Mouse (Mus musculus) midbrain, embryonic 16.5 days (tissue): ENCODE data around the gene Flcn. TPM values are rescaled to one million over a fixed set of nuclear protein-coding genes. Genes with fewer than 3 reads are reported as not detected.
"Not testable (repeated sequence)": the region's sequence is repeated elsewhere in the genome, so short reads cannot be mapped to it uniquely, and the experiment has no call there.

Experiments used
- ATAC-seq: fragments of 200-750 bp; cut with Nextera tagmentation; 2 replicates; pipeline ENCODE4 v1.8.0; 2017; ENCODE audit warnings: moderate TSS enrichment
- H3K27ac ChIP-seq: fragments of 300-500 bp; sonication (generic); 2 replicates; pipeline ENCODE4 v1.5.1; 2014; ENCODE audit warnings: mild to moderate bottlenecking, low read length, mixed read lengths
- H3K27me3 ChIP-seq: fragments of 300-500 bp; sonication (generic); 2 replicates; pipeline ENCODE4 v1.6.1; 2014; ENCODE audit warnings: low read depth, low read length, mixed read lengths; ENCODE audit not compliant: control insufficient read depth, insufficient read depth
- H3K36me3 ChIP-seq: fragments of 300-500 bp; sonication (generic); 2 replicates; pipeline ENCODE4 v1.6.1; 2014; ENCODE audit warnings: mild to moderate bottlenecking, low read length, moderate library complexity, mixed read lengths; ENCODE audit not compliant: control insufficient read depth, insufficient read depth
- H3K4me1 ChIP-seq: fragments of 300-500 bp; sonication (generic); 2 replicates; pipeline ENCODE4 v1.6.1; 2014; ENCODE audit warnings: mild to moderate bottlenecking, low read length, mixed read lengths; ENCODE audit not compliant: control insufficient read depth, insufficient read depth
- H3K4me2 ChIP-seq: fragments of 300-500 bp; sonication (generic); 2 replicates; pipeline ENCODE4 v1.6.1; 2014; ENCODE audit warnings: mild to moderate bottlenecking, low read length, mixed read lengths
- H3K4me3 ChIP-seq: fragments of 300-500 bp; sonication (generic); 2 replicates; pipeline ENCODE4 v1.5.1; 2014; ENCODE audit warnings: low read depth, mild to moderate bottlenecking, low read length, moderate library complexity, mixed read lengths
- H3K9ac ChIP-seq: fragments of 300-500 bp; sonication (generic); 2 replicates; pipeline ENCODE4 v1.6.1; 2014; ENCODE audit warnings: low read depth, low read length, mixed read lengths
- H3K9me3 ChIP-seq: fragments of 300-500 bp; sonication (generic); replicated peaks from 2 replicates; pipeline ENCODE4 v1.6.1; 2014; ENCODE audit warnings: mild to moderate bottlenecking, low read length, mixed read lengths; ENCODE audit not compliant: control insufficient read depth, poor library complexity, severe bottlenecking
- WGBS: fragments of 180-500 bp; shearing (Covaris S2); extraction: QIAGEN DNeasy Blood & Tissue Kit; methylation state at CpG from one replicate; pipeline ENCODE4 v1.1.7; 2014; 5-methylcytosine and 5-hydroxymethylcytosine counted together
- polyA plus RNA-seq: library from polyadenylated mRNA; unstranded; fragments of >200 nt; fragmentation: Nextera tagmentation; extraction: Ambion mirVana; gene quantifications from 2 replicates; pipeline ENCODE4 v1.2.1, GENCODE M21; 2015

Flcn gene
- polyA plus RNA-seq, 1 experiment from 2014 or later = 45.2 TPM

GRCm38 (mm10) chr11:59837789-59838188 is 28.0 kb upstream of the Flcn start:
- whole genome bisulfite sequencing = no CpG with 5 or more reads among the region's 1 CpGs
- H3K27me3 ChIP-seq, H3K27ac ChIP-seq, H3K36me3 ChIP-seq, ATAC-seq, H3K9me3 ChIP-seq, H3K9ac ChIP-seq, H3K4me3 ChIP-seq: not testable (repeated sequence)
- Histone ChIP-seq H3K4me2 (peak overlapping the region; percentile 78), H3K4me1 (peaks cover 24% of the 10 kb centered on the region)

- ATAC-seq = no peak
- H3K36me3 ChIP-seq = peaks cover 55% of the 10 kb centered on the region
- 92% methylated on average over 3 of the region's 3 CpGs for WGBS
- H3K27ac ChIP-seq = no peak overlapping the region
- H3K27me3 ChIP-seq = no peaks in the 10 kb centered on the region
- no peak overlapping the region for H3K4me2 ChIP-seq
- H3K4me3 ChIP-seq = no peak overlapping the region
- H3K9me3 ChIP-seq = no peaks in the 10 kb centered on the region
- no peaks in the 10 kb centered on the region for H3K4me1 ChIP-seq
- no peak overlapping the region for H3K9ac ChIP-seq
These were observed 11.8 kb upstream of the Flcn start for GRCm38 (mm10) chr11:59821625-59822024.

- Histone ChIP-seq H3K4me3 (no peak overlapping the region), H3K9ac (no peak overlapping the region), H3K27ac (no peak overlapping the region), H3K36me3 (peaks cover 42% of the 10 kb centered on the region), H3K9me3 (no peaks in the 10 kb centered on the region), H3K4me1 (no peaks in the 10 kb centered on the region), H3K27me3 (no peaks in the 10 kb centered on the region), H3K4me2 (no peak overlapping the region)
- 97% methylated on average over 3 of the region's 3 CpGs for WGBS
- ATAC-seq = no peak
These were observed 8.1 kb upstream of the Flcn start for GRCm38 (mm10) chr11:59817916-59818315.

GRCm38 (mm10) chr11:59815482-59816065 is 5.8 kb upstream of the Flcn start:
- Histone ChIP-seq H3K36me3 (peaks cover 29% of the 10 kb centered on the region), H3K9me3 (no peaks in the 10 kb centered on the region)
- 92% methylated on average over 6 of the region's 6 CpGs for WGBS

GRCm38 (mm10) chr11:59814936-59815335 is 5.1 kb upstream of the Flcn start:
- H3K27me3 ChIP-seq = no peaks in the 10 kb centered on the region
- ATAC-seq = no peak
- H3K9me3 ChIP-seq = no peaks in the 10 kb centered on the region
- H3K9ac ChIP-seq = no peak overlapping the region
- H3K27ac ChIP-seq = no peak overlapping the region
- 94% methylated on average over 6 of the region's 6 CpGs for WGBS
- H3K4me3 ChIP-seq = no peak overlapping the region
- 0 out of 2 replicates have a peak, but pooled peaks cover 2% of the 10 kb centered on the region for H3K4me1 ChIP-seq
- H3K36me3 ChIP-seq = peaks cover 28% of the 10 kb centered on the region
- no peak overlapping the region for H3K4me2 ChIP-seq

More at GRCm38 (mm10) chr11:59815482-59816065, 5.8 kb upstream of the Flcn start:
- Histone ChIP-seq H3K27ac (no peak overlapping the region), H3K27me3 (no peaks in the 10 kb centered on the region), H3K4me3 (no peak overlapping the region), H3K9ac (no peak overlapping the region), H3K4me2 (no peak overlapping the region), H3K4me1 (0 out of 2 replicates have a peak, but pooled peaks cover 2% of the 10 kb centered on the region)
- ATAC-seq = no peak

GRCm38 (mm10) chr11:59814311-59814710 is 4.5 kb upstream of the Flcn start:
- H3K4me3 ChIP-seq = no peak overlapping the region
- H3K9ac ChIP-seq = no peak overlapping the region
- H3K4me1 ChIP-seq = 0 out of 2 replicates have a peak, but pooled peaks cover 2% of the 10 kb centered on the region
- WGBS = 72% methylated on average over 1 of the region's 1 CpGs
- ATAC-seq = no peak
- no peak overlapping the region for H3K27ac ChIP-seq
- no peaks in the 10 kb centered on the region for H3K27me3 ChIP-seq
- H3K9me3 ChIP-seq = no peaks in the 10 kb centered on the region
- H3K36me3 ChIP-seq = peaks cover 23% of the 10 kb centered on the region
- H3K4me2 ChIP-seq = no peak overlapping the region

GRCm38 (mm10) chr11:59813276-59813675 is 3.5 kb upstream of the Flcn start:
- ATAC-seq = no peak

GRCm38 (mm10) chr11:59811211-59811610 is 1.4 kb upstream of the Flcn start:
- no peak for ATAC-seq
- peaks cover 11% of the 10 kb centered on the region for H3K4me1 ChIP-seq
- no peaks in the 10 kb centered on the region for H3K9me3 ChIP-seq
- no peak overlapping the region for H3K27ac ChIP-seq
- H3K9ac ChIP-seq = no peak overlapping the region
- WGBS = 76% methylated on average over 4 of the region's 4 CpGs
- no peak overlapping the region for H3K4me3 ChIP-seq
- peaks cover 4% of the 10 kb centered on the region; the same call in 1 of the 2 replicates for H3K36me3 ChIP-seq
- H3K4me2 ChIP-seq = no peak overlapping the region
- H3K27me3 ChIP-seq = no peaks in the 10 kb centered on the region

More at GRCm38 (mm10) chr11:59813276-59813675, 3.5 kb upstream of the Flcn start:
- Histone ChIP-seq H3K9ac (no peak overlapping the region), H3K36me3 (peaks cover 14% of the 10 kb centered on the region), H3K27me3 (no peaks in the 10 kb centered on the region), H3K4me1 (peaks cover 11% of the 10 kb centered on the region), H3K4me3 (no peak overlapping the region), H3K4me2 (no peak overlapping the region), H3K9me3 (no peaks in the 10 kb centered on the region), H3K27ac (no peak overlapping the region)
- WGBS = 85% methylated on average over 3 of the region's 3 CpGs

- Histone ChIP-seq H3K27me3 (no peaks in the 10 kb centered on the region), H3K9ac (peak overlapping the region; percentile 91), H3K27ac (peak overlapping the region; percentile 99), H3K9me3 (no peaks in the 10 kb centered on the region), H3K4me3 (peak overlapping the region; percentile 74), H3K4me1 (peaks cover 11% of the 10 kb centered on the region), H3K4me2 (peak overlapping the region; percentile 93), H3K36me3 (peaks cover 7% of the 10 kb centered on the region; the same call in 1 of the 2 replicates)
- ATAC-seq = no peak
- WGBS = 65% methylated on average over 14 of the region's 14 CpGs
These were observed 803 bp upstream of the Flcn start for GRCm38 (mm10) chr11:59810480-59811158.
